Mouse (Mus musculus): ENCODE results near the gene Phf11a.
"Not testable (repeated sequence)": the region's sequence is repeated elsewhere in the genome, so short reads cannot be mapped to it uniquely, and the experiment has no call there.

The Phf11a gene

GRCm38 (mm10) chr14:59297391-59297790 lies at the start of gene Phf11a:
Gene Phf11a (minus strand): TSS chr14:59297522.
- not testable (repeated sequence) for DNase-seq (ENCODE audit: low spot score)

- DNase-seq (ENCODE audit: low spot score): not testable (repeated sequence)
Measured at GRCm38 (mm10) chr14:59341189-59341588, 43.9 kb upstream of the Phf11a start, which contains the start of gene Phf11b. Gene Phf11b (minus strand): TSS chr14:59341351.

GRCm38 (mm10) chr14:59339541-59339940 lies 42.2 kb upstream of the Phf11a start:
- no peak for DNase-seq (ENCODE audit: low spot score)

- DNase-seq (ENCODE audit: low spot score): not testable (repeated sequence)
Measured at GRCm38 (mm10) chr14:59336056-59336455, 38.7 kb upstream of the Phf11a start.

GRCm38 (mm10) chr14:59330499-59330898 lies 33.2 kb upstream of the Phf11a start:
- not testable (repeated sequence) for DNase-seq (ENCODE audit: low spot score)

- DNase-seq (ENCODE audit: low spot score): not testable (repeated sequence)
Measured at GRCm38 (mm10) chr14:59319970-59320369, 22.6 kb upstream of the Phf11a start.

GRCm38 (mm10) chr14:59319036-59319435 lies 21.7 kb upstream of the Phf11a start:
- not testable (repeated sequence) for DNase-seq (ENCODE audit: low spot score)

GRCm38 (mm10) chr14:59291769-59292168 lies 5.6 kb downstream of the Phf11a start:
- not testable (repeated sequence) for DNase-seq (ENCODE audit: low spot score)

GRCm38 (mm10) chr14:59274961-59275360 lies 22.4 kb downstream of the Phf11a start:
- DNase-seq (ENCODE audit: low spot score): not testable (repeated sequence)

GRCm38 (mm10) chr14:59260056-59260455 lies 37.3 kb downstream of the Phf11a start, which contains the start of gene Gm6904:
Gene Gm6904 (minus strand): TSS chr14:59260216.
- DNase-seq (ENCODE audit: low spot score): no peak

- DNase-seq (ENCODE audit: low spot score): not testable (repeated sequence)
Measured at GRCm38 (mm10) chr14:59255861-59256260, 41.5 kb downstream of the Phf11a start.

GRCm38 (mm10) chr14:59250350-59250749 lies 47.0 kb downstream of the Phf11a start:
- DNase-seq (ENCODE audit: low spot score): not testable (repeated sequence)

- DNase-seq (ENCODE audit: low spot score): no peak
Measured at GRCm38 (mm10) chr14:59233635-59234034, 63.7 kb downstream of the Phf11a start.

- no peak for DNase-seq (ENCODE audit: low spot score)
Measured at GRCm38 (mm10) chr14:59232003-59232402, 65.3 kb downstream of the Phf11a start.

- no peak for DNase-seq (ENCODE audit: low spot score)
Measured at GRCm38 (mm10) chr14:59230331-59230966, 66.9 kb downstream of the Phf11a start.

GRCm38 (mm10) chr14:59229822-59230221 lies 67.5 kb downstream of the Phf11a start:
- no peak for DNase-seq (ENCODE audit: low spot score)

Measured in testis, postnatal 10 days (tissue).